Mouse (Mus musculus): ENCODE data around the gene Vmn1r184. TPM values are rescaled to one million over a fixed set of nuclear protein-coding genes. Genes with fewer than 3 reads are reported as not detected.
"Not testable (repeated sequence)": the region's sequence is repeated elsewhere in the genome, so short reads cannot be mapped to it uniquely, and the experiment has no call there.

Vmn1r184 gene
- not detected in 2 replicates for polyA plus RNA-seq (2015; fragmentation: Nextera tagmentation; extraction: Ambion mirVana)

DNA sequence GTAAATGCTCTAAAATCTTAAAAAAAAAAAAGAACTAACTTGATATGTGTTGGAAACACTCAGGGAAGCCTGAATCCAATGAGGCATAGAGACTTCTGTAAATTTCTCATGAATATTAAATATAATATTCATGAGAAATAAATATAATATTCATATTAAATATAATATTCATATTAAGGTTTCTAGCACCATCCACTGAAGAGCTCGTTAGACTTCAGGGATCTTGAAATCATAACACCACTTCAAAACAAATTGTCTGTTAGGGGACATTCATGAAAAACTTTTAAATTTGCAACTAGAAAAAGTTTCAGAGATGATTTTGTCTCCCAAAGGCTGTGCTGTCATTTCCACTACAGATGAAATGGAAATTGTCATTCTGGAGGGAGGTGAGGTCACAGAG, at the start of gene Vmn1r184:
Gene Vmn1r184 (plus strand): TSS at position 301 of the 400 bp plus-strand sequence.
- not testable (repeated sequence) for ATAC-seq (replicated peaks; ENCODE audit: low FRiP score, low read depth); DNase-seq (ENCODE audit: low spot score); H3K4me3 ChIP-seq (replicated peaks; ENCODE audit: low read depth, low read length); H3K4me2 ChIP-seq (ENCODE audit: low read length); H3K4me1 ChIP-seq (replicated peaks; ENCODE audit: insufficient read depth, low read length); H3K36me3 ChIP-seq (ENCODE audit: insufficient read depth, low read length); H3K27ac ChIP-seq; H3K9me3 ChIP-seq (replicated peaks; ENCODE audit: low read length); H3K27me3 ChIP-seq (ENCODE audit: insufficient read depth, low read length); H3K9ac ChIP-seq (ENCODE audit: low read depth, low read length)
- 80% methylated on average over 1 of the region's 1 CpGs for WGBS

DNA sequence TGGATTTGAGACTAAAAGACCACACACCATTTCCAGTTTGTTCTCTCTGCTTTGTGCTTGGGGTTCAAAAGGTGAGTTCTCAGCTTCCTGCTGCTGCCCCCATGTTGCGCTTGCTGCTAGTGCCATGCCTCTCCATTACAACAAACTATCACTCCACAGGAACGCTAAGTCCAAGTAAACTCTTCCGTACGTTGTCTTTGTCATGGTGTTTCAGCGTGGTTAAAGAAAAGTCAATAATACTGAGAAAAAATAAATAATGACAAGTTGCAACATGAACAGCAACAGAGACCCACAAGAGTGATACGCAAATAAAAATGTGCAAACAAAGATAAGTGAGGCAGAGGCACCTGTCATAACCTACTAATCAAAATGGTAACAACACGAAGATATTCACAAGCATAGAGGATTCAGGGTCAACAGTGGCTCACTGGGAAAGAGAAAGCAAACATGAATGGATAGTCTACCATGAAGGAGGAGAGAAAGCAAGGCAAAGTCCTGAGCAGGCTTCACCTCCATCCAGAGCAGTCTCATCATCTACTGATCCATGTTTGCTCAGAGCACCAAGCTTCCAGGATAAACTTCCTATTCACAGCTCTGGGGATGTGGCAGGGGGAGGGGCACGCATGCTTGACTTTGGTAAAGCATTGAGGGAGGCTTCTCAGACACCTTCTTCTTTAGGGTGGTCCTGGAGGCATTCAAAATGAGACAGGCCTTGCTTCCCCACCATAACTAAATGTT, 43.5 kb downstream of the Vmn1r184 start:
- not testable (repeated sequence) for H3K27me3 ChIP-seq (ENCODE audit: insufficient read depth, low read length); DNase-seq (ENCODE audit: low spot score); H3K4me3 ChIP-seq (replicated peaks; ENCODE audit: low read depth, low read length); H3K27ac ChIP-seq; H3K4me2 ChIP-seq (ENCODE audit: low read length); ATAC-seq (replicated peaks; ENCODE audit: low FRiP score, low read depth); H3K9ac ChIP-seq (ENCODE audit: low read depth, low read length); H3K36me3 ChIP-seq (ENCODE audit: insufficient read depth, low read length); H3K4me1 ChIP-seq (replicated peaks; ENCODE audit: insufficient read depth, low read length); H3K9me3 ChIP-seq (replicated peaks; ENCODE audit: low read length)
- 85% methylated on average over 8 of the region's 8 CpGs for WGBS

DNA sequence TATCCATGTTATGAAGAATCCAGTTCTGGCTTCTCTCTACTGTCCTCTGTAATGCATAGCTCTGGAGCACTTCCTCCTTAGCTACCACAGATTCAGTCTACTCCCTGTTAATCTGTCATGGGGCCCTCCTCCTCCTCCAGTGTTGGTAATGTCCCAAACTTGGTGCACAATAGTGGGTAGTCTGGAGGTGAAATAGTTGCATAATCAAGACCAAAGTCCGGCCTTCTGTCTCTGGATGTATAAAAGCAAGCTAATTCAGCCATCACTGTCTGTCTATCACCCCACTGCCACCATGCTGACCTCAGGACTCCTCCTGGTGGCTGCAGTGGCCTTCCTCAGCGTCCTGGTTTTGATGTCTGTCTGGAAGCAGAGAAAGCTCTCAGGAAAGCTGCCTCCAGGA, 46.8 kb downstream of the Vmn1r184 start, which contains the start of gene Cyp2a4:
Gene Cyp2a4 (plus strand): TSS at position 244 of the 400 bp plus-strand sequence.
- not testable (repeated sequence) for H3K4me2 ChIP-seq (ENCODE audit: low read length); H3K27me3 ChIP-seq (ENCODE audit: insufficient read depth, low read length); H3K9me3 ChIP-seq (replicated peaks; ENCODE audit: low read length); ATAC-seq (replicated peaks; ENCODE audit: low FRiP score, low read depth); H3K4me3 ChIP-seq (replicated peaks; ENCODE audit: low read depth, low read length); H3K4me1 ChIP-seq (replicated peaks; ENCODE audit: insufficient read depth, low read length); DNase-seq (ENCODE audit: low spot score); H3K36me3 ChIP-seq (ENCODE audit: insufficient read depth, low read length); H3K9ac ChIP-seq (ENCODE audit: low read depth, low read length); H3K27ac ChIP-seq
- 40% methylated on average over 2 of the region's 2 CpGs for WGBS

DNA sequence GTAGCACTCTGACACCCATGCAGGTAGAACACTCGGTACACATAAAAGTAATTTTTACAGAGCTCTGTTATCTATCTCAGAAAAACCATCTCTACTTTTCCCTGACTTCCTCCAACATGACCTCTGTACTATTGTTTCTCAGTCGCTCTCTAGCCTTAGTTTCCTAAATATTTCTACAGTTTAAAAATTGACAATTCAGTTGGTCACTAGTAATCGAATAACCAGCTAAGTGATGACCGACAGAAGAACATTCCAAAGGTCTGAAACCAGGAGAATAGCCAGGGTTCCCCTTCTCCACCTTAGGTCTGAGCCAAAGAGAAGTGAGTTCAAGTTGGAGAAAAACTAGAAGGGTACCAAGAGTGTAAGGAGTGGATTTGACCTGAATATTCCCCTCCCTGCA, 51.7 kb downstream of the Vmn1r184 start:
- not testable (repeated sequence) for H3K27me3 ChIP-seq (ENCODE audit: insufficient read depth, low read length); DNase-seq (ENCODE audit: low spot score); H3K4me1 ChIP-seq (replicated peaks; ENCODE audit: insufficient read depth, low read length); H3K27ac ChIP-seq; H3K9me3 ChIP-seq (replicated peaks; ENCODE audit: low read length); H3K9ac ChIP-seq (ENCODE audit: low read depth, low read length); H3K4me3 ChIP-seq (replicated peaks; ENCODE audit: low read depth, low read length); H3K4me2 ChIP-seq (ENCODE audit: low read length); H3K36me3 ChIP-seq (ENCODE audit: insufficient read depth, low read length); ATAC-seq (replicated peaks; ENCODE audit: low FRiP score, low read depth)
- WGBS: 87% methylated on average over 4 of the region's 4 CpGs

DNA sequence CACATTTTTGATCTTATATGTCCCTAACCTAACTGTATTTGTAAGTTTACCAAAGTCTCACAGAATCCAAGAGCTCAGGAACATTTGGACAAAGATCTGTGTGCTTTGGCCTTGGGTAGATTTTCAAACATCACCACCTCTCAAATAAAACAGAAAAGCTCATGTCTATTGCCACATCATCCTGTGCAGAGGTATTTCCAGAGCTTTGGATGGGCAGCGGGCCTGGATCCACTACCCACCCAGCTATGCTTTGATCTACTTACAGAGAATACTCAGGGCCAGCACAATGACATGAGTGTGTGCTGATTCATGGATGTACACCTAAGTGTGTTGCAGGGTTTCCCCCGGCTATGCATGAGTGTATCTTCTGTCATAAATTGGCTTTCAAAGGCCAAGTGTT, 55.1 kb downstream of the Vmn1r184 start:
- not testable (repeated sequence) for H3K4me2 ChIP-seq (ENCODE audit: low read length); H3K9ac ChIP-seq (ENCODE audit: low read depth, low read length); H3K36me3 ChIP-seq (ENCODE audit: insufficient read depth, low read length); DNase-seq (ENCODE audit: low spot score); H3K9me3 ChIP-seq (replicated peaks; ENCODE audit: low read length); H3K27me3 ChIP-seq (ENCODE audit: insufficient read depth, low read length); ATAC-seq (replicated peaks; ENCODE audit: low FRiP score, low read depth); H3K27ac ChIP-seq; H3K4me3 ChIP-seq (replicated peaks; ENCODE audit: low read depth, low read length); H3K4me1 ChIP-seq (replicated peaks; ENCODE audit: insufficient read depth, low read length)
- WGBS: 96% methylated on average over 2 of the region's 2 CpGs

DNA sequence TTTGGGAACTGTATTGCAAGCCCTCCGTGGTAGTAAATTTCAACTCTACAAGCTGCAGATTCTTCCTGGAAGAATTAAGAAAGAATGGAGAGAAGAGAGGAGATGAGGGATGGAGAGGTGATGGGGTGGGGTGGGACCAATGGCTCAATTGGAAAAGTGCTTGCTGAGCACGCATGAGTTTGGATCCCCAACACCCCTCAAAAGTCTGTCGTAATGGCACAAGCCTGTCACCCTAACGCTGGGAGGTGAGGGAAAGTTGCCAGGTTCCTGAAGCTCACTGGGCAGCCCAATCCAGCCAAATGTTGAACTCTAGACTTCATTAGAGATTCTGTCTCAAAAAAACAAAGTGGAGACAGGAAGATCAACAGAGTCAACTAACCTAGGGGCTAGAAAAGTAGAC, 55.7 kb downstream of the Vmn1r184 start:
- not testable (repeated sequence) for H3K27me3 ChIP-seq (ENCODE audit: insufficient read depth, low read length); H3K4me2 ChIP-seq (ENCODE audit: low read length); H3K4me1 ChIP-seq (replicated peaks; ENCODE audit: insufficient read depth, low read length); H3K36me3 ChIP-seq (ENCODE audit: insufficient read depth, low read length); H3K9ac ChIP-seq (ENCODE audit: low read depth, low read length); DNase-seq (ENCODE audit: low spot score); H3K4me3 ChIP-seq (replicated peaks; ENCODE audit: low read depth, low read length); ATAC-seq (replicated peaks; ENCODE audit: low FRiP score, low read depth); H3K27ac ChIP-seq; H3K9me3 ChIP-seq (replicated peaks; ENCODE audit: low read length)
- WGBS: 88% methylated on average over 4 of the region's 4 CpGs

Other genes with a start within 250 kb of the Vmn1r184 start
- not detected in 2 replicates for gene Cyp2b13, start 198.8 kb upstream of the Vmn1r184 start, polyA plus RNA-seq (2015; fragmentation: Nextera tagmentation; extraction: Ambion mirVana)
- not detected in 2 replicates for gene Cyp2b9, start 86.9 kb upstream of the Vmn1r184 start, polyA plus RNA-seq (2015; fragmentation: Nextera tagmentation; extraction: Ambion mirVana)
- not detected in 2 replicates for gene Cyp2a4, start 46.8 kb downstream of the Vmn1r184 start, polyA plus RNA-seq (2015; fragmentation: Nextera tagmentation; extraction: Ambion mirVana)
- gene Nlrp9c, start 143.4 kb downstream of the Vmn1r184 start, polyA plus RNA-seq (2015; fragmentation: Nextera tagmentation; extraction: Ambion mirVana): not detected in 2 replicates
- not detected in 2 replicates for gene Nlrp4a, start 174.8 kb downstream of the Vmn1r184 start, polyA plus RNA-seq (2015; fragmentation: Nextera tagmentation; extraction: Ambion mirVana)